Mouse (Mus musculus) adrenal gland, postnatal 36 days (tissue): ENCODE results near the gene Ddr2. TPM values are rescaled to one million over a fixed set of nuclear protein-coding genes. Genes with fewer than 3 reads are reported as not detected.
"Not testable (repeated sequence)": the region's sequence is repeated elsewhere in the genome, so short reads cannot be mapped to it uniquely, and the experiment has no call there.

ENCODE experiments used
- DNase-seq, 2 experiments: peaks; one replicate each; pipeline ENCODE4 v3.0.0; 2021; ENCODE audit warnings: mixed read lengths in 1 of 2
- total RNA-seq, 2 experiments: library from RNA; stranded (reverse); gene quantifications; 2 replicates each; pipeline ENCODE4 v1.2.3; 2021

Gene Ddr2
- total RNA-seq, 2 experiments from 2014 or later, result 19.5 to 20.3 TPM

DNA sequence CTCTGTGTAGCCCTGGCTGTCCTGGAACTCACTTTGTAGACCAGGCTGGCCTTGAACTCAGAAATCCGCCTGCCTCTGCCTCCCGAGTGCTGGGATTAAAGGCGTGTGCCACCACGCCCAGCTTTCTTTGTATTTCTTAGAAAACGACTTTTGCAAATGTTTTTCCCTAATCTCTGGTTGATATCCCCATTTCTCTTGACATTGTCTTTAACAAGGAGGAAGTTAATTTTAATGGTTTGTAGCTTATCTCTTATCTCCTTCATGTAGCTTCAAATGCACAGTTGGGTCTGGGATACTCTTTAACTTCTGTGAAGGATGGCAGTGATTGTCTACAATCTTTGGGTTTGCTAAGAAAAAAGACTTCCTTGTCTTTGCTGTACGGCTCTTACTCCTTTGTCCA is 7.7 kb downstream of the Ddr2 start:
- not testable (repeated sequence) for DNase-seq

DNA sequence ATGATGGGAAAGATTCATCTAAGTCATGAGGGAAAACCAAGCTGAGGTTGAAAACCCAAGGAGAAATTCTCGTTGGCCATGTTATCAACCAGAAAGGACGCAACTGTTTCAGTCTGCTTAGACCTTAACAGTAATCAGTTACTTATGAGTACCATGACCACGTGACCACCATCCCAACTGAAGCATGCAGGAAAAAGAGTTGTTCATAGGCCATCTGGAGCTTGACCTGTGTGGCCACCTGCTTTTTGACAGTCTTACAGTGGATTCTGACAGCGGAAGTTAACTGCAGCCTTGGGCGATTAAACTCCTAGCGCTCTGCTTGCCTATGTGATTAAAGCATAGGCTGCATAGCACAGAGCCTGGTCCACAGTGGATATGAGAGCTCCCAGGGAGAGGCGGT is 23.9 kb downstream of the Ddr2 start:
- DNase-seq, result no peak

GRCm38 (mm10) chr1:170084151-170084796 is 26.3 kb downstream of the Ddr2 start:
- DNase-seq, result no peak

- no peak for DNase-seq
These were observed 29.7 kb downstream of the Ddr2 start for GRCm38 (mm10) chr1:170080907-170081306.

DNA sequence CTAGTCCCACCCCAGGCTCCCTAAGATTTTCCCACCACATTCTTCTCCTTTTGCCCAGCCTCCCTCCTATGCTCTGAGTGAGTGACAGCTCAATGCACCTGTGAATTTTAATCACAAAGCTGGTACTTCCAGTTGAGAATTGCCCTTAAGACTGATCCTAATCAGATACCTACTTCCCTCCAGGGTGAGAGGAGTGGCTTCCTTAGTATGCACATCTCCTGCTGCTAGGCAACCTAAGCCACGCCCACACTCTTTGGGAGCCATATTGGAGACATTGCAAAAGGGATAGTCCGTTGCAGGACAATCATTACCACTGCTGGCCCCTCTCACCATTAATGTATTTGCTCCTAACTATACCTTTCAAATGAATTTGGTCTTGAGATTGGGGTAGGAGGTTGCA is 31.1 kb downstream of the Ddr2 start:
- no peak for DNase-seq

DNA sequence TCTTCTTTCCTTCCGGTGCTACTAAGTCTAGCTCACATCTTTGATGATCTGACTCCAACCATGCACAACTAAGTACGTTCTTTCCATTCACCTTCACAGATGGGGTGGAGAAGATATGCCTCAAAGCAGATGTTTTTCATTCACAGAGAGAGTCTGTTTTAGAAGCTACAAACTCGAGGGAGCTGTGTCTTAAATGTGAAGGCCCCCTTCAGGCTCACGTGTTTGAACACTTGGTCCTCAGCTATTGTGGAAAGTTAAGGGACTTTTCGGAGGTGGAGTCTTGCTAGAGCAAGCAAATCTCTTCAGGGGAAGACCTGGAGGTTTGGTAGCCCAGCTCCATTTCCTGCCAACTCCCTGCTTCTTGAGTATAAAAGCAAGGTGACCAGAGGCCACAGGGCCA is 34.2 kb downstream of the Ddr2 start:
- DNase-seq, result no peak

GRCm38 (mm10) chr1:170073768-170074167 is 36.8 kb downstream of the Ddr2 start:
- no peak for DNase-seq

- DNase-seq, result peak; percentile 15
These were observed 41.4 kb downstream of the Ddr2 start for GRCm38 (mm10) chr1:170069143-170069542.

DNA sequence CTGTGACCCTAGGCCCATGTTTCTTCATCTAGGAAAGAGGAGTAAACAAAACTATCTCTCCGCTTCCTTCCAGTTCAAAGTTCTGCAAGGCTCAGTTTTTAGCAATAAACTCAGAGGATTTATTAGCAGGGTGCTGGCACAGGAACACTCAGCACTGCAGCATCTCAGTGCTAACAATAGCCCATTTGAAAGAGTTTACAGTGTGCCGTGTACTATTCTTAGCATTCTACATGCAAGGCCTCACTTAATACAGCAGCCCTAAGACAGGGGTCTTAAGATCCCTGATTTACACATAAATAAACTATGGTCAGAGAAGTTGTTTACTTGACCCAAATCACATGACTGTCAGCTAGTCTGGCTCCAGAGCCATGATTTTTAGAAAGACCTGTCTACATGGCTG is 44.6 kb downstream of the Ddr2 start:
- no peak for DNase-seq

DNA sequence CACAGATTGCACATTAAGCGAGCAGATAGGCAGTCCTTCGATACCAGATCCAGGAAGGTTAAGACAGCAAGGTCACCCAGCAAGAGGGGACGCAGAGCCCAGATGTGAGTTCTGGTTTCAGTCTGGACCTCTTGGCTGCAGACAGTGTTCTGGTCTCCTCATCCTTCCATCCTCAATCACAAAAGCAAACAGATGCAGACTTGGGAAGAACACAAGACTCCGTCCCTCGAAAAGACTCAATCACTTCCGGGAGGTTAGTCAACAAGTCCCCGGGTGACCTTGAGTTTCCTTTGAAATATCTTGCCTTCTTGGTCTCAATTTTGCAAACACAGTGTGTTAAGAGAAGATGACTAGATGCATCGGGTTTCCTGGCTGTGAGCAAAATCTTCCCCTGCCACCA is 45.6 kb downstream of the Ddr2 start:
- DNase-seq, result no peak

DNA sequence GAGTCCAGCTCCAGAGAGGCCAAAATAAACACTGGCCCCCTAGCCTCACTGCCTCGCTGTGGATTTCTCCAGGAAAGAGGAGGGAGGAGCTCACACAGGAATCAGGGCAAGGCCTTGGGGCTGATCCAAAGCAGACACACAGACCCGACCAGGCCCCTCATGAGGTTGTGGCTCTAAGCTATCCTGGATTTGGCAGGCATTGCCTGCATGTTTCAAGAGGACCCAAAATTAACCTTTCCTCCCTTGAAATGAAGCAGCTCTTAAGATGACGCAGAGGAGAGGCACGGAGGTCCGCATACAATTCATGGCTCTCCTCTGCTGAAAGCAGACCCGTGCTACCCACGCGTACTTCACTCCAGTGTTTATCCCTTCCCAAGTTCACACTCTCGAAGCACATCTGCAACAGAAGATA is 46.5 kb downstream of the Ddr2 start:
- DNase-seq, result peak; percentile 20 to 31

DNA sequence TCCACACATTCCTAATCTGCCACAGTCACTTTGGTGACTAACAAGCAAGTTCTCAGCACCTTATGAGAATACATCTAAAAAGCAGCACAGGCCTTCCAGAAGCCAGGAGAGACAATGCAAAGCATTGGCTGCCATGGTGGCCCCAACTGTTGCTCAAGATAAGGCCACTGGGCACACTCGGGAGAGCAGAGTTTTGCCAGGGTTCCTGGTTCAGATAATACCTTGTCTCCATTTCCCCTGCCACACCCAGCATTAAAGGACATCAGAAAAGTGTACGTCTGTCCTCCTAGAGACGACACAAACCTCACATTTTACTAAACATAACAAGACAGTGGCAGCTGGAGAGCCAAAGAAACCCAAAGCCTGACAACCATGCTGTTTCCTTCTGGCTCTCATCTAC is 50.3 kb downstream of the Ddr2 start:
- DNase-seq, result no peak

GRCm38 (mm10) chr1:170059347-170059746 is 51.2 kb downstream of the Ddr2 start:
- DNase-seq, result no peak

DNA sequence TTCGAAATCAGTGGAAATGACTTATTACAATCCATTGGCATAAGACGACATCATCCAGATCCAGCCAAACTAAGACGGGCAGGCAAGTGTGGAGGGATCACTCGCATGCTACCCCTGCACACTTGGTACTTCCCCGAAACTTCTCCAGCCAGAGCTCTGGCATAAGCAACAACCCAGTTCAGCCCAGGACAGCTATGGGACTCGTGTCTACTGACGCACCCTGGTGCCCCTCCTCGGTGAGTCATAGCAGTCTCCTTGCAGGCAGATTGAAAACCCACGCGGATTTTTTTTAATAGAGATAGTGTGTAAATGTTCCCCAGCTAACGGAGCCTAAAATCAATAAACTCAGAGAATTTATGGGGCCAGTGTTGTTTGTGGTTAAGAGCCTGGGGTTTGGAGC is 52.5 kb downstream of the Ddr2 start:
- DNase-seq, result peak in 1 of 2 experiments; percentile 21

GRCm38 (mm10) chr1:170057607-170058006 is 53.0 kb downstream of the Ddr2 start:
- DNase-seq, result no peak

GRCm38 (mm10) chr1:170056921-170057320 is 53.6 kb downstream of the Ddr2 start:
- DNase-seq, result no peak

DNA sequence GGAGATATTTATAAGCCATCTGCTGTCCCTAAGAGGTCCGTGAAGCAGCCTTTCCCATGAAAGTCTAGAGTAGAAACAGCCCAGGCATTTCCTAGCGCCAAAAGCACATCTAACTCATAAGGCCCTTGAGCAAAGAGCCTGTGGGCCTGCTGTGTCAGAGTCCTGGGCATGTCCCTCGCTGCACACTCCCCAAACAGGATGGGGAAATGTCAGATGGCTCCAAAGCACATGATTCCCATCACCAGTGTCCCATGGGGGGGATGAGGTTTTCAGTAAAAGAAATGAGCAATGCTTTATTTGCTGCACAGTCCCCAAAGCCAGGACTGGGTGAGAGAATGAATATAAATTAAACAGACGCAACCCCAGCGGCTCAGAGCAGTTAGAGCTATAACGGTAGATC is 54.3 kb downstream of the Ddr2 start:
- no peak for DNase-seq

DNA sequence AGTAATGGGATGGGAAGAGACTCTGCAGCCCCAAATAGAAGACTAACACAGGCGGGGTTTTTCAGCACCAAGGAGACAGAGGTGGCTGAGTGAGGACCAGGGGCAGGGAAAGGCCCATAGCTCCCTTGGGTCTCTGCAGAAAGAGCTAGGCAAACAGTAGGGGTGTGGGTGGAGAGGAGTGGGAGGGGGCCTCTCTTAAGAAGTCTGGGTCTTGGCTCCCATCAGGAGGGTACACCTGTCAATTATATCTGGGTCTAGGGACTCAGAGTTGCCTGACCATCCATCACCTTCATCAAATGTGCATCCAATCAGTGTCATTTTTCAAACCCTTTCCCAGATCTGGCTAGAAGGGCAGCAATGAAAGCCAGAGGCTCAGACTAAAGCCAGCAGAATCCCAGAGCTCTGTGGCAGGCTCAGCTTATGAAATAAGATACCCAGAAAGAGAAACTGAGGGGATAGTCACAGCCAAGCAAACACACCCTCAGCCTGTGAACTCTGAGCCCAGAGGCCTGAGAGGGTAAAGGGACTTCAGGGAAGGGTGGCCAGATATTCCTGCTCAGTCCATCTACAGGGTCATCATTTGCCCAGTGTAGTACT is 58.0 kb downstream of the Ddr2 start:
- no peak for DNase-seq

DNA sequence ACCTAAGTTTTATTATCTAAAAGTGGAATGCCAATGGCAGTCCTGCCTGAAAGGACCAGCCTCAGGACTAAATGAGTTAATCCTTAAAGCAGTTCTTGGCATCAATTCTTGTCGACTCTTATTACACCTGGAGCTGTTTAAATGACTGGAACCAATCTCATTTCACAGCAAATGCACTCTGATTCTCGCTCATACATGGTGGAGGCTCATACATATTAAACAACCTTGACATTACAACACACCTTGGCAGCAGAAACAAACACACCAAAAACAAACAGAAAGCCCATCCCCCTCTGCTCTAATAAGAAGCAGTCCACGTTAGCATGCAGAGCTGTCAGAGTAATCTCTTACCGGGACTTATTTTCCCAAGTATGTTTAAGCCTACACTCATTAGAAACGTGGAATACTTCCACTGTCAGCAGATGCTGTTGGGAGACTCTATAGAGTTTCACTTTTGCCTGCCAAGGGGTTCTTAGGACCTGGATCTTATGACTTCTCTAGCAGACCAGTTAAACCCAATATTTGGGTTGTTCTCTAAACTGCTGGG is 58.9 kb downstream of the Ddr2 start:
- DNase-seq, result no peak

DNA sequence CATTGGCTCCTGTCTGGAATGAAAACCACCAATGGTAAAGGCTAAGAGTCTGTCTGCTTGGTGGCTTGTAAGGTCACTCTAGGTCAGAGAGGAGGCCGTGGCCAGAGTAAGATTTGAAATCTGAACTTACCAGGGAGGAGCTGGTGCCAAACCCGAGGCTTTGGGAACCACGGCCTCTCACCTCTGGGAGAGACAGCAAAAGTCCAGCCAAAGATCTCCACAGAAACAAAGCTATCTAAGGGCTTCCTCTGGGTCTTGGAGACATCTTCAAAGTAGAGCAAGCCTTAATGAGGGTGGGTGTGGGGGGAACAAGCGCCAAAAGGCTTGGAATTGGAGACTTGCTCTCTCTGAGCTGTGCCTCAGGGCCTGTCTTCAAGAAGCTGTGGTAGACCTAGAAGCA is 62.1 kb downstream of the Ddr2 start:
- no peak for DNase-seq

- DNase-seq, result no peak
These were observed 65.7 kb downstream of the Ddr2 start for GRCm38 (mm10) chr1:170044726-170045471.

- no peak for DNase-seq
These were observed 66.8 kb downstream of the Ddr2 start for GRCm38 (mm10) chr1:170043753-170044152.

DNA sequence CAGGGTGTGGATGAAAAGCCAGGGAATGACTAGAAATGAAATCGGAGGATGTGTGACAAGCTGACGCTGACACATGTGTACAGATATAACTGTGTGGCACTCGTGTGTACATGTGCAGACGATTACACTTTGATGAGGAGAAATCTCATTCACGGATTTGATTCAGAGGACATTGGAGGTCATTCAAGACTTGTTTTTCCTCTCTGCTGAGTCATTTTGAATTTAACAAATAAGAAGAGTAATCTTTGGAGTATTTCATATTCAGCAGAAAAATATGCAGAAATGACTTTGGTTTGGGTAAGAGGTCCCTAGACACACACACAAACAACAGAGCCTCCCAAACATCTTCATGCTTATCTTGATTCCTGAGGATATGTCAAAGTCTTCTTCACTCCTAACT is 67.6 kb downstream of the Ddr2 start:
- no peak for DNase-seq
